Mouse (Mus musculus) olfactory bulb, adult 2 months (tissue): ENCODE data around the gene Vmac.

Experiments used
- CTCF ChIP-seq: fragments of 200-500 bp; IDR thresholded peaks from 2 replicates; pipeline ENCODE4 v1.5.1; 2012; ENCODE audit warnings: low read depth, mild to moderate bottlenecking, low read length, moderate library complexity; ENCODE audit not compliant: insufficient read depth
- POLR2A ChIP-seq: fragments of 200-500 bp; IDR thresholded peaks from 2 replicates; pipeline ENCODE4 v1.6.1; 2012; ENCODE audit warnings: mild to moderate bottlenecking, low read depth, low read length, moderate library complexity; ENCODE audit not compliant: insufficient read depth

GRCm38 (mm10) chr17:56700451-56700850 is 17.4 kb downstream of the Vmac start:
- TF ChIP-seq CTCF (no peak), POLR2A (no peak)
